Mouse (Mus musculus) thymus, adult 2 months (tissue): Measurements from ENCODE around the gene Abtb2.

Source experiments
- CTCF ChIP-seq: fragments of 200-500 bp; IDR thresholded peaks from 2 replicates; pipeline ENCODE4 v1.5.1; 2012; ENCODE audit warnings: mild to moderate bottlenecking, control low read depth, low read length, moderate library complexity, borderline replicate concordance; ENCODE audit not compliant: control insufficient read depth, poor library complexity, insufficient read depth; ENCODE audit errors: extremely low read depth
- POLR2A ChIP-seq: fragments of 200-500 bp; IDR thresholded peaks from 2 replicates; pipeline ENCODE4 v1.6.1; 2012; ENCODE audit warnings: mild to moderate bottlenecking, low read length, control low read depth, moderate library complexity; ENCODE audit not compliant: control insufficient read depth, poor library complexity, insufficient read depth; ENCODE audit errors: extremely low read depth

GRCm38 (mm10) chr2:103719292-103719646, 153.2 kb downstream of the Abtb2 start:
- TF ChIP-seq CTCF: no peak
- TF ChIP-seq POLR2A: no peak
